Mouse (Mus musculus) kidney, embryonic 15.5 days (tissue): ENCODE data around the gene Bicd2. TPM values are rescaled to one million over a fixed set of nuclear protein-coding genes. Genes with fewer than 3 reads are reported as not detected.

Experiments
- ATAC-seq: fragments of 200-750 bp; cut with Nextera tagmentation; replicated peaks from 2 replicates; pipeline ENCODE4 v1.8.0; 2017; ENCODE audit warnings: moderate TSS enrichment; ENCODE audit not compliant: low FRiP score
- H3K27ac ChIP-seq: fragments of 300-500 bp; sonication (generic); 2 replicates; pipeline ENCODE4 v1.5.1; 2015; ENCODE audit warnings: mild to moderate bottlenecking, inconsistent platforms
- H3K27me3 ChIP-seq: fragments of 300-500 bp; sonication (generic); 2 replicates; pipeline ENCODE4 v1.6.1; 2015; ENCODE audit warnings: inconsistent platforms
- H3K36me3 ChIP-seq: fragments of 300-500 bp; sonication (generic); 2 replicates; pipeline ENCODE4 v1.6.1; 2015; ENCODE audit warnings: inconsistent platforms
- H3K4me1 ChIP-seq: fragments of 300-500 bp; sonication (generic); 2 replicates; pipeline ENCODE4 v1.6.1; 2015; ENCODE audit warnings: inconsistent platforms
- H3K4me2 ChIP-seq: fragments of 300-500 bp; sonication (generic); 2 replicates; pipeline ENCODE4 v1.6.1; 2015; ENCODE audit warnings: moderate library complexity, mild to moderate bottlenecking, inconsistent platforms
- H3K4me3 ChIP-seq: fragments of 300-500 bp; sonication (generic); replicated peaks from 2 replicates; pipeline ENCODE4 v1.5.1; 2015; ENCODE audit warnings: mild to moderate bottlenecking, inconsistent platforms
- H3K9ac ChIP-seq: fragments of 300-500 bp; sonication (generic); 2 replicates; pipeline ENCODE4 v1.6.1; 2015; ENCODE audit warnings: mild to moderate bottlenecking, inconsistent platforms
- H3K9me3 ChIP-seq: fragments of 300-500 bp; sonication (generic); replicated peaks from 2 replicates; pipeline ENCODE4 v1.6.1; 2016; ENCODE audit warnings: inconsistent platforms
- WGBS: fragments of 180-500 bp; shearing (Covaris S2); methylation state at CpG from one replicate; pipeline ENCODE4 v1.1.7; 2015; ENCODE audit warnings: mixed read lengths; 5-methylcytosine and 5-hydroxymethylcytosine counted together
- polyA plus RNA-seq: library from polyadenylated mRNA; unstranded; fragments of >200 nt; fragmentation: Nextera tagmentation; extraction: Ambion mirVana; gene quantifications from 2 replicates; pipeline ENCODE4 v1.2.1, GENCODE M21; 2015

Bicd2 gene
- polyA plus RNA-seq, 1 experiment from 2014 or later = 25.0 TPM

DNA sequence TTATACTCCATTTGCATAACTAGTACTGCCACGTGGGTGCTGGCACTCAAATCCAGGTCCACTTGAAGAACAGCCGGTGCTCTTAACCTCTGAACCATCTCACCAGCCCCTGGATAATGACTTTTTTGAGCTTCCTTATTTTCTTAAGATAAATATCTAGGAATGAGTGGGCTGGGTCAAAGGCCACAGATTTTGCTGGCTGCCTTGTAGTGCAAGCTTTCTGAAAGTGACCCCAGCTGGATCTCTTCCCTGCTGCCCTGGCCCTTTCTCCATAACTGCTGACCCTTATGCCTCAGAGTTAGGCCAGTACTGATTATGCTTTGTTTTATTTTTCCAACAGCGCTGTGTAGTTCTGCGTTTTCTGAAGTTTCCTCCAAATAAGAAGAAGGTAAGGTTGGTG lies 89.1 kb downstream of the Bicd2 start:
- Histone ChIP-seq H3K4me1 (0 out of 2 replicates have a peak, but pooled peaks cover 5% of the 10 kb centered on the region), H3K4me2 (no peak overlapping the region), H3K9me3 (no peaks in the 10 kb centered on the region), H3K27me3 (no peaks in the 10 kb centered on the region), H3K36me3 (peaks cover 31% of the 10 kb centered on the region), H3K9ac (no peak overlapping the region), H3K27ac (no peak overlapping the region), H3K4me3 (no peak overlapping the region)
- ATAC-seq = 0 out of 2 replicates have a peak, but pooled peaks have one; percentile 15
- WGBS = 46% methylated on average over 4 of the region's 4 CpGs

DNA sequence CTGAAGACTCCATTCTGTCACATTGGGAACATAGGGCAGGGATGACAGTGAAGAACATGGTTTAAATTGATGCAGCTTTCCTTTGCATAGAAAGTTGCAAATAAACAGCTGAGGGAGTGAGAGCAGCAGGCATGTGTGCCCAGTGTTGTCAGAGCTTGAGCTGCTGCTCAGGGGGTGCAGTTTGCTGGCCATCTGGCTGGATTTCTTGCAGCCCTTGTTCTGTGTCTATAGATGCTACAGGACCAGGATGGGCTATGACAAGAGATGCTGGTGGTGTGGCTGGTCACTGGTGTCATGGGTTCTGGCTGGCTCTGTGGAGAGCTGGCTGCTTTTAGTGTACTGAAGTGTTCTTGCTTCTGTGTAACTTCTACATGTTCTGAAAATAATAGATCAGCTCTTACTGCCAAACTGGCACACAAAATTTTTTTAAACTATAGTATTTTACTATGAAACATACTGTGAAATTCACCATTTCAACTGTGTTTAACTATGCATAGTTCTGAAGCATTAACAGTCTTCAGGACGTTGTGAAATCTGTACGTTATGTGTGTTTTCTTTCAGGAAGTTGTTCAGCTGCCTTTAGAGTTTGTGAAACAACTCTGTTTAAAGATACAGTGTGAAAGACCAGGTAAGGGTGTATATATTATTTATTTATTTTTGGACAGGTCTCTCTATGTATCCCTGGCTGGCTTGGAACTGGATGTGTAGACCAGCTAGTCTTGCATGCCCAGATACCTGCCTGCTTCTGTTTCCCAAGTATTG lies 92.1 kb downstream of the Bicd2 start:
- Histone ChIP-seq H3K4me3 (no peak overlapping the region), H3K4me1 (0 out of 2 replicates have a peak, but pooled peaks cover 5% of the 10 kb centered on the region), H3K27me3 (no peaks in the 10 kb centered on the region), H3K27ac (no peak overlapping the region), H3K36me3 (peaks cover 57% of the 10 kb centered on the region), H3K4me2 (no peak overlapping the region), H3K9ac (no peak overlapping the region), H3K9me3 (no peaks in the 10 kb centered on the region)
- ATAC-seq = no peak
- 94% methylated on average over 2 of the region's 2 CpGs for WGBS

DNA sequence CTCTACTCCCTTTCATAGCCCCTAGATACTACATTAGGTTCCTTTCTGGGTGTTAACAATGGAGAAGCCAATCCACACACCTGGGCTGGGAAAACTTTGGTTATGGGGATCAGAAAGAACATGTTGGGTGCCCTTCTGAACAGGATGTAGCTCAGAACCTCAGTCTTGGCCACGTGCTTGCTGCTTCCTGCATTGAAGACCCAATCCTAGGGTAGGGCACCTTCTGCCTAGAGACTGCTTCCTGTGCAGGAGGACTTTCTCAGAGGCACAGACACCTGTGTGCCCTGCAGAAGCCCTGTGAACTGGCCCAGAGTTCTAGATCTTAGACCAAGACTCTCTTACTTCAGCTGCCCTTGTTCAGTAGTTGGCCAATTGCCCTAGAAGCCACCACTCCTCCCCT lies 94.4 kb downstream of the Bicd2 start:
- no peaks in the 10 kb centered on the region for H3K27me3 ChIP-seq
- H3K4me1 ChIP-seq = no peaks in the 10 kb centered on the region
- no peak overlapping the region for H3K9ac ChIP-seq
- H3K27ac ChIP-seq = no peak overlapping the region
- 80% methylated on average over 1 of the region's 1 CpGs for WGBS
- H3K36me3 ChIP-seq = peaks cover 61% of the 10 kb centered on the region
- ATAC-seq = no peak
- H3K4me2 ChIP-seq = no peak overlapping the region
- H3K4me3 ChIP-seq = no peak overlapping the region
- H3K9me3 ChIP-seq = no peaks in the 10 kb centered on the region

DNA sequence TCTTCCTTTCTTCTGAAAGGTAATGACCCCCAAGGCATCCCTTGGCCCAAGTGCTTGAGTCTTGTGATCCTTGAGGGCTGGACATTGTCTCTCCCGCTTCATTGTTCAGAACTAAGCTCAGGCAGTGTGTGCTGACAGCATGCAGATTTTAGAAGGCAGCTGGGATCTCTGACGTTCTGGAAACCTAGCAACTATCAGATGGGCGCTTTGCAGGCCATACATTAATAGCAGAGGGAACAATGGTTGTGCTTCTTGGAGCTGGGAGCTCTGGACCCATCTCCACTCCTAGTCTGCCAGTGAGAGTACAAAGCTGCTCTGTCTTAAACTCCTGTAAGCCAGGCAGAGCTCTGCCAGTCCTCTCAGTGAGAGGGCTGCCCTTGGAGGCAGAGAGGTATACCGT lies 94.8 kb downstream of the Bicd2 start:
- no peak overlapping the region for H3K4me3 ChIP-seq
- no peaks in the 10 kb centered on the region for H3K4me1 ChIP-seq
- H3K4me2 ChIP-seq = no peak overlapping the region
- no peak overlapping the region for H3K27ac ChIP-seq
- peaks cover 61% of the 10 kb centered on the region for H3K36me3 ChIP-seq
- H3K9ac ChIP-seq = no peak overlapping the region
- H3K27me3 ChIP-seq = no peaks in the 10 kb centered on the region
- WGBS = 83% methylated on average over 4 of the region's 4 CpGs
- no peak for ATAC-seq
- no peaks in the 10 kb centered on the region for H3K9me3 ChIP-seq

Other genes with a start within 250 kb of the Bicd2 start
- gene Wnk2, start 193.6 kb upstream of the Bicd2 start, polyA plus RNA-seq = 1.2 and 1.4 TPM in 2 replicates
- 57.5 and 59.8 TPM in 2 replicates for gene Ninj1, start 154.1 kb upstream of the Bicd2 start, polyA plus RNA-seq
- gene Card19, start 125.5 kb upstream of the Bicd2 start, polyA plus RNA-seq = 45.7 and 47.2 TPM in 2 replicates
- gene Susd3, start 92.9 kb upstream of the Bicd2 start, polyA plus RNA-seq = 18.5 and 22.7 TPM in 2 replicates
- 0.74 and 0.78 TPM in 2 replicates for gene Fgd3, start 21.3 kb upstream of the Bicd2 start, polyA plus RNA-seq
- 16.5 and 17.9 TPM in 2 replicates for gene Ippk, start 79.7 kb downstream of the Bicd2 start, polyA plus RNA-seq
- gene Tes3-ps, start 151.7 kb downstream of the Bicd2 start, polyA plus RNA-seq = 0.84 and 0.92 TPM in 2 replicates
- 0.93 and 1.0 TPM in 2 replicates for gene Ecm2, start 163.2 kb downstream of the Bicd2 start, polyA plus RNA-seq
- 18.3 and 23.7 TPM in 2 replicates for gene Aspn, start 202.9 kb downstream of the Bicd2 start, polyA plus RNA-seq
- gene Omd, start 240.9 kb downstream of the Bicd2 start, polyA plus RNA-seq = 1.8 and 5.6 TPM in 2 replicates